Mouse (Mus musculus) erythroblast, embryonic 14.5 days (primary cell): Measurements from ENCODE around the gene Stim2.

Experiments used
- GATA1 ChIP-seq: IDR thresholded peaks from 2 replicates; pipeline ENCODE4 v1.6.1; 2012; ENCODE audit warnings: low read length, inconsistent platforms, mixed read lengths
- TAL1 ChIP-seq: IDR thresholded peaks from 3 replicates; pipeline ENCODE4 v1.6.1; 2012; ENCODE audit warnings: low read length, inconsistent platforms, mixed read lengths

GRCm38 (mm10) chr5:54163890-54164289 lies 165.6 kb downstream of the Stim2 start:
- TF ChIP-seq GATA1 (no peak), TAL1 (no peak)
